Mouse (Mus musculus): ENCODE measurements around the gene Acacb. TPM values are rescaled to one million over a fixed set of nuclear protein-coding genes. Genes with fewer than 3 reads are reported as not detected.
A peak's percentile ranks its signal among the peaks of the same experiment; 100 is the strongest.

The Acacb gene
- total and polyA plus RNA-seq, 3 experiments, result 3.9 to 16.3 (median 13.4) TPM

DNA sequence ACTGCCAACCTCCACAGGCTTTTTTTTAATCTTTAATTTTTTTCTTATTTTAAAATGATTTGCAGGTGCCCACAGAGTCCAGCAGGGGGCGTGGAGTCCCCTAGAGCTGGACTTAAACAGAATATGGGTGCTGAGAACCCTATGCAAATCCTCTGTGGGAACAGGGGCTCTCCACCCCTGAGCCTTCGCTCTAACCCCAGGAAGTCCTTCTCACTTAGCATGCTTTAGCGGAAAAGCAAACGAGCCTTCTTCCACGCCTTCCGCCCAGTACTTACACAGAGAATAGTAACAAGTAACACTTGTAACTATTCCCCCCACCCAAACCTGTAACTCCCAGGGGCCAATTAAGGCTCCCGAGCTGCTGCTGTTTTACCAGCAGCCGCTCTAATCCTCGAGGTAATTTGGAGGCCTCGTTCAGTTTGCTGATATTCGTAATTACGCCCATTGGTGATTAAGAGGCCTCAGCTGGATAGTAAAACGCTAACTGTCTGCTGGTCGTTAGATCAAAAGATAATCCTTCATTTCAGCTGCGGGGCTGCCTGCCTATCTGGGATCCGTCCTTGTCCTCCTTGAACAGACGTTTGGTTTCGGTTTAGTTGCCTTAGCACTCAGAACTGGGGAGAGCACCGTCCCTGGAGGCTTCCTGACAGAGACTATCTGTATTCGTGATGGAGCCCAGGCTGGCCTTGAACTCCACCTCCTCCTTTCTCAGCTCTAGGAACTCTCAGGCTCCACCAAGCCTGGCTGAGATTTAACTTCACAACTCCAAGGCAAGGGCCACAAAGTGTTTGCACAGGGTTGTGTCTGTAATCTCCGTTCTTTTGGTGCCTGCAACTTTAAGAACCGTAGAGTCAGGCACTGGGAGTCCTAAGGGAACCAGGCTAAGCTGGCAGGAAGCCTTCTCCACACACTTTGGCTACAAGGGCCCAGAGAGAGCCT is 150.6 kb downstream of the Acacb start (continued):
- peak; percentile 41 for TF ChIP-seq SMC3 (IDR thresholded peaks at IDR 0.05; ENCODE audit: low read depth, low read length)
- no peak for TF ChIP-seq NELFE (IDR thresholded peaks at IDR 0.05; ENCODE audit: low read depth, low read length)
- no peak for TF ChIP-seq MAX (IDR thresholded peaks at IDR 0.05; ENCODE audit: low read length)
- no peak for TF ChIP-seq MYC (IDR thresholded peaks at IDR 0.05; ENCODE audit: low read depth, low read length)
- TF ChIP-seq USF1 (IDR thresholded peaks at IDR 0.05; ENCODE audit: low read depth, low read length), result no peak
- no peak for TF ChIP-seq EP300 (IDR thresholded peaks at IDR 0.05; ENCODE audit: low read length)

DNA sequence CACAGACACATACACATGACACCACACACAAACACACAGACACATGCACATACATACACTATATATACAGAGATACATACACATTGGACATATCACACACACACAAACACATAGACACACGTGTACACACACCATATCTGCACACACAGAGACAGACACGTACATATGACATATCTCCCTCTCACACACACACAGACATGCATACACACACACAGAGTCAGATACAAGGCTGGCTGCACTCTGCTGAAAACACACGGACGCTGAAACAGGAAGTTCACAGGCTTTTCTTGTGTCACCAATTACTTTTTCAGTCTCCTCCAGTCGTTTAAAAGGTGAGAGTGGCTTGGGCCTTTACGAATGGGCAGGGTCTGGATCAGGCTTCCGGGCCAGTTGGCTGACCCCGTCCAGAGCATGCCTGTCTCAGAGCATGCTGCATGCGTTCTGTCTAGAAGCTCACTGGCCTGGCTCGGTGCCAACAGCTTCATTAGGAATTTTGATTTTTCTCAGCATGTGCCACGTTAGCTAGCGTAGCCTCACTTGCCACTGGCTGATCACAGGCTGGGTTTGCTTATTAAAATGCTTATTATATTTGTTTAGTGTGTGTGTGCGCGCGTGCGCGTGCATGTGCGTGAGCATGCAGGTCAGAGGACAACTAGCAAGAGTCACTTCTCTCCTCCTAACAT is 152.0 kb downstream of the Acacb start:
- H3K4me3 ChIP-seq (replicated peaks in 1 of 3; ENCODE audit: low read depth in 2 of 3, low read length in 2 of 3, poor library complexity in 1 of 3), result no peak overlapping the region
- H3K27me3 ChIP-seq (replicated peaks), result no peaks in the 10 kb centered on the region
- H3K4me2 ChIP-seq (ENCODE audit: insufficient read depth, low read depth, poor library complexity, severe bottlenecking), result no peak overlapping the region
- no peaks in the 10 kb centered on the region for H3K36me3 ChIP-seq (replicated peaks in 1 of 2; ENCODE audit: control insufficient read depth in 1 of 2, insufficient read depth in 1 of 2, low read length in 1 of 2)
- dilution Hi-C loops (cut with MboI; ENCODE audit: extremely low pct_ligation_motif_present, extremely low pct_unique_long_range_greater_than_20kb, low sequenced_read_pairs) (no loop called here), in situ Hi-C loops (cut with MboI; ENCODE audit: low pct_ligation_motif_present, low pct_unique_long_range_greater_than_20kb, low sequenced_read_pairs) (no loop called here)
- H3K79me2 ChIP-seq (replicated peaks; ENCODE audit: control insufficient read depth, extremely low read depth, insufficient read depth, poor library complexity, severe bottlenecking), result no peaks in the 10 kb centered on the region
- no peak for TF ChIP-seq USF2 (conservative IDR thresholded peaks at IDR 0.05; ENCODE audit: low read depth, low read length)
- TF ChIP-seq NELFE (IDR thresholded peaks at IDR 0.05; ENCODE audit: low read depth, low read length), result no peak
- no peak for TF ChIP-seq NRF1 (IDR thresholded peaks at IDR 0.05; ENCODE audit: low read depth, low read length)
- no peak for TF ChIP-seq ZMIZ1 (IDR thresholded peaks at IDR 0.05; ENCODE audit: low read depth, low read length)
- no peak for TF ChIP-seq MXI1 (IDR thresholded peaks at IDR 0.05; ENCODE audit: low read depth, low read length)
- no peak for TF ChIP-seq CHD2 (IDR thresholded peaks at IDR 0.05; ENCODE audit: low read length)
- no peak for TF ChIP-seq KAT2A (IDR thresholded peaks at IDR 0.05; ENCODE audit: insufficient replicate concordance, low read length)
- no peak for TF ChIP-seq UBTF (IDR thresholded peaks at IDR 0.05; ENCODE audit: low read depth, low read length)
- no peak for TF ChIP-seq ETS1 (conservative IDR thresholded peaks at IDR 0.05; ENCODE audit: low read depth, low read length)
- no peak for TF ChIP-seq POLR2AphosphoS2 (IDR thresholded peaks at IDR 0.05; ENCODE audit: low read depth, low read length)
- no peak for TF ChIP-seq EP300 (IDR thresholded peaks at IDR 0.05; ENCODE audit: low read length)
- no peak for TF ChIP-seq E2F4 (IDR thresholded peaks at IDR 0.05; ENCODE audit: insufficient replicate concordance, low read depth, low read length)
- no peak for TF ChIP-seq JUN (IDR thresholded peaks at IDR 0.05; ENCODE audit: insufficient read depth, low read depth, low read length)
- TF ChIP-seq TCF12 (IDR thresholded peaks at IDR 0.05; ENCODE audit: low read depth, low read length), result no peak
- no peak for TF ChIP-seq ZNF384 (IDR thresholded peaks at IDR 0.05; ENCODE audit: low read depth, low read length)
- no peak for TF ChIP-seq USF1 (IDR thresholded peaks at IDR 0.05; ENCODE audit: low read depth, low read length)
- no peak for TF ChIP-seq PAX5 (IDR thresholded peaks at IDR 0.05; ENCODE audit: low read length)
- no peak for DNase-seq (ENCODE audit: extremely low read depth)
- no peak overlapping the region for H3K9ac ChIP-seq (ENCODE audit: insufficient read depth, low read depth)
- no peaks in the 10 kb centered on the region for H3K9me3 ChIP-seq (replicated peaks; ENCODE audit: low read length)
- H3K4me1 ChIP-seq (ENCODE audit: control insufficient read depth in 1 of 2, insufficient read depth in 2 of 2), result peaks cover 11 to 32% of the 10 kb centered on the region in 2 experiments
- no peak overlapping the region for H3K27ac ChIP-seq (ENCODE audit: insufficient read depth, low read depth)
